Comparison of ENCODE assay signal across 8 mouse cellular contexts in the genomic region with DNA sequence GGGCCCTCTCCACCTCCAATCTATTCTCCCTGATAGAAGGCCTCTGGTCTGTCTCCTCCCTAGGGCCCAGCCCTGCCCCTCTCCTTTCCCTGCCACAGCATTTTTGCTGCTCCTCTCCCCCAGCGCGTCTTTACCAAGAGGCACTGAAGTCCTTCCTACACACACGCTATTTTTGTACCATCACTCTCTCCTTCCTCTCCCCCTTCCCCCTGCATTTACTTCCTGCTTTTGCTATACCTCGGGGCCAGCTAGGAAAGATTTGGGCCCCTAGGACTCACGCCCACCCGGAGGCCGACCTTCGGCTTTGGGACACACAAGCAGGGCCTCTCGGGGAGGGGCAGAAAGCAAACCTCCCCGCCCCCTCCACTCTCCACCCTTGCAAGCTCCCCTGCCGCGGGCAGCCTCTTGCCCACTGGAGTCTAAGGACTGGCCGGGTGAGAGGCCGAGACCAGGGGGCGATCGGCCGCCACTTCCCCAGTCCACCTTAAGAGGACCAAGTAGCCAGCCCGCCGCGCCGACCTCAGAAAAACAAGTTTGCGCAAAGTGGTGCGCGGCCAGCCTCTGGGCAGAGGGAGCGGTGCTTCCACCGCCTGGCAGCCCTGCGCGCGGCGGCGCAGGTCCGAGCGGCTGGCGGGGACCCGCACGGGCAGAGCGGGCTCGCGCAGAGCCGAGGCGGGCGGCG. TPM values are rescaled to one million over a fixed set of nuclear protein-coding genes. Genes with fewer than 3 reads are reported as not detected.
DNase-seq lines count a peak whose midpoint lies in the region; ATAC-seq and TF ChIP-seq lines count a peak whose summit lies in the region.

A gene (plus strand): TSS at position 377 of the 682 bp plus-strand sequence.

- H3K4me3 ChIP-seq in lung, adult 2 months (replicated peaks; ENCODE audit: extremely low read depth, low read depth, low read length) = peak within 1 kb of the TSS; percentile 79
- peak within 1 kb of the TSS; percentile 40 for H3K4me3 ChIP-seq in thymus, adult 2 months (ENCODE audit: control insufficient read depth, insufficient read depth, low read length)

- intact Hi-C loops in heart, postnatal 36 days (cut with DNase I) = loop anchor here (2.0 to 5.0 kb wide), 5 partner anchors 40 to 210 kb away; a partner anchor contains a TSS

- under 1% methylated on average over 41 of the region's 43 CpGs for WGBS in lung, adult 2 months
- WGBS in thymus, adult 2 months = 1% methylated on average over 43 of the region's 43 CpGs

- H3K36me3 ChIP-seq in thymus, adult 2 months (ENCODE audit: control insufficient read depth, insufficient read depth, low read length) = no peaks in the 10 kb centered on the region

- peak; percentile 54 for DNase-seq in ES-CJ7 (ENCODE audit: low read depth, low spot score)
- DNase-seq in cerebellum, adult 9-11 months = peak; percentile 87
- DNase-seq in heart, postnatal 36 days = peak; percentile 75 to 86
- DNase-seq in layer of hippocampus, adult 8-10 months (ENCODE audit: low spot score in 2 of 2) = peak; percentile 65 to 72
- peak; percentile 71 for DNase-seq in lung, adult 2 months
- peak; percentile 9 for DNase-seq in thymus, adult 2 months

- TF ChIP-seq POLR2A in lung, adult 2 months (IDR thresholded peaks at IDR 0.05; ENCODE audit: borderline replicate concordance, extremely low read depth, low read depth, low read length) = peak; percentile 42; the same call in 1 of the 2 replicates
- no peak for TF ChIP-seq POLR2A in thymus, adult 2 months (IDR thresholded peaks at IDR 0.05; ENCODE audit: control insufficient read depth, extremely low read depth, insufficient read depth, low read length, poor library complexity)

- peaks cover 2% of the 10 kb centered on the region; the same call in 1 of the 2 replicates for H3K4me1 ChIP-seq in lung, adult 2 months (ENCODE audit: control insufficient read depth, insufficient read depth, low read length)
- H3K4me1 ChIP-seq in thymus, adult 2 months (replicated peaks; ENCODE audit: control insufficient read depth, insufficient read depth, low read length) = peaks cover 4% of the 10 kb centered on the region; the same call in 1 of the 2 replicates

- TF ChIP-seq CTCF in lung, adult 2 months (IDR thresholded peaks at IDR 0.05; ENCODE audit: insufficient read depth, low read length) = no peak
- no peak for TF ChIP-seq CTCF in thymus, adult 2 months (IDR thresholded peaks at IDR 0.05; ENCODE audit: borderline replicate concordance, control insufficient read depth, extremely low read depth, insufficient read depth, low read length, poor library complexity)

- peak within 1 kb of the TSS; percentile 15; the same call in 1 of the 2 replicates for H3K27ac ChIP-seq in thymus, adult 2 months (ENCODE audit: control insufficient read depth, insufficient read depth, low read length)

- ATAC-seq in frontal cortex, adult (ENCODE audit: low TSS enrichment) = peak; percentile 66
- ATAC-seq in neutrophil, adult 5-6 weeks (ENCODE audit: extremely low read depth, insufficient number of reproducible peaks, low FRiP score, poor library complexity, severe bottlenecking) = peak; percentile 40

- peaks cover 4% of the 10 kb centered on the region; the same call in 1 of the 2 replicates for H3K27me3 ChIP-seq in thymus, adult 2 months (ENCODE audit: control insufficient read depth, insufficient read depth, low read length)

RNA-seq across cellular contexts. Expression of the gene that starts here (rescaled TPM):
- total RNA-seq in heart, postnatal 36 days (2021) = 10 to 100 TPM; 27.0 to 32.2 TPM
- 100 to 1,000 TPM; 317 to 358 (median 338) TPM for total RNA-seq in layer of hippocampus, adult 8-10 months (2022)
- polyA plus RNA-seq in lung, adult 2 months (2012; rRNA removed) = 78.2 and 94.2 TPM in 2 replicates
- 359 and 376 TPM in 2 replicates for total RNA-seq in neutrophil, adult 5-6 weeks (2017)
- polyA plus RNA-seq in thymus, adult 2 months (2012; rRNA removed) = 56.0 and 63.1 TPM in 2 replicates

Comparison
In these comparisons a context has a peak if more than half of its experiments do, and no peak if none do; other contexts are left out.
1. Peak in every context shown above with its lines: DNase-seq, ATAC-seq, H3K4me3 ChIP-seq and H3K27ac ChIP-seq.
2. RNA of the gene that starts here (total RNA-seq): 359 to 376 TPM in neutrophil, adult 5-6 weeks and 317 to 358 TPM in layer of hippocampus, adult 8-10 months; 27.0 to 32.2 TPM in heart, postnatal 36 days; every median in the first group is over 4 times any median in the second.
3. DNase-seq: peak in every context shown above with its lines; median percentile 87 in cerebellum, adult 9-11 months; 80 in heart, postnatal 36 days; 71 in lung, adult 2 months; 68 in layer of hippocampus, adult 8-10 months; 54 in ES-CJ7; 9 in thymus, adult 2 months.